Mouse (Mus musculus): Measurements from ENCODE around the gene Gm7073.
A peak's percentile ranks its signal among the peaks of the same experiment; 100 is the strongest.

The Gm7073 gene

DNA sequence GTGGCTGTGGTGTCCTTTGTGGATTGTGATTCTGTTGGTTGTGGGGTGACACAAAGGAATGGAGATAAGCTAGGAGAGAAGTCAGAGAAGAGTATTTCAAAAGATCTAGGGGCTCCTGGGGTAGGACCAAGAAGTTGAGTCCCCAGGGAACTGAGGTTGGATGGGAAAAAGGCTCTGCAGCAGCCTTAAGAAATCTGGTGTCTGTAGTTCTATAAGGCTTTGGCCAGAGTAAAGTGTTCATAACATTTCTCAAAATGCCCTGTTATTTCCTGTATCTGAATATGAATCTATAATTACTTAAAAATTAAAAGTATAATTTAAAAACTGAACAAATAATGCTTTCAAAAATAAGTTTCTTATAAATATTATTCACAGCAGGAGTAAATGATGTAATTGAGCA, at the start of gene Gm7073:
Gm7073 (minus strand) TSS at position 101 of the 400 bp plus-strand sequence.
- no peak for DNase-seq (ENCODE audit: low read depth)

- no peak for DNase-seq (ENCODE audit: low read depth)
Observed at GRCm38 (mm10) chrX:60570539-60570938, 31.5 kb upstream of the Gm7073 start.

DNA sequence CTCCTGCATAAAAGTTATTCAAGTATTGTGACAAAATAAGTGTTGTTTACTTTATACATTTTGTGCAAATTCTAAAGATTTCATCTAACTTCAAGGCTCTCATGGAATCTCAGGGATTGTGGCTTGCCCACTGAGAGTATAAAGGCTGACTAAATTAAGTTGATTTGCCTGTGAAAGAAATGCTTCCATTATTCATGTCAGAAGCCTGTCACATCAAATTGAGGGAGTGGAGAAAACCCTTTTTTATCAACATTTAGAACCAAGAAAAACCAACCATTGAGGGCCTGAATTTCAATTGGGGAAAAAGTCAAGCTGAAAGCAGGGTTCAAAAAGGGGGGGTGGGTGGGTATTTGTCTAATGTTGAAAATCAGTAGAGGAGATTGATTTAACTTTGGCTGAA, 30.0 kb upstream of the Gm7073 start:
- DNase-seq (ENCODE audit: low read depth) = no peak

DNA sequence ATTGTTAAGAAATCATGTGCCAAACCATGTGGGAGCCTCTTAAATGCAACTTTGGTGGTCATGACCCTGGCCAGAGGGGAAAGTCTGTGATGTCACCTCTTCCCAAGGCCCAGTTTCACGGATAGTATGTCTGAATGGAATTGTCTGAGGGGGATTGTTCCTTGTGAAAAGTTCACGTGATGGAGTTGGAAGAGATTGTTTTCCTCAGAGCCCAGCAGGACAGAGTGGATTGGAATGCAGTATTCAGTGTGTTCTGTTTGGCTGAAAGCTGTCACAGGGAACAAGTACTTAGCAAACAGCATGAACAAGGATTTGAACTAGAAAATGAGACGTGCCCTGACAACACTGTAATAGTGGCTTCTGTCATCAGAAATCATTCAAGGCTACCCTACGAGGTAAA, 16.2 kb upstream of the Gm7073 start:
- DNase-seq (ENCODE audit: low read depth) = no peak

GRCm38 (mm10) chrX:60547444-60548304, 8.6 kb upstream of the Gm7073 start:
- no peak for DNase-seq (ENCODE audit: low read depth)

DNA sequence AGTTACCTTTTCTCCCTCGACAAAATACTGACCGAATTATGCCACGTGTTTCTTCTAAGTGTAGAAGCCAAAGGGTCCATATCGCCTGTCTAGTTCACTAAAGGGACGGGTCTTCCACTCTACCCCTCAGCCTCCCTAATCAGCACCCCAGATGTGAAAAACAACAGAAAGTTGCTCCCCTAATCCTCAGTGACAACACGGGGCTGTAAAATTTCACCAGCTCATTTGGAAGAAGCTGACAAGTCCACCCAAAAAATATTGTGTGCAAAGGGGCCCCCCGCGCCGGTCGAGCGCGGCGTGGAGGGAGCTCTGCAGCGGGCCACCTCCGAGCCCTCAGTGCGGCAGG, 8.0 kb upstream of the Gm7073 start:
- DNase-seq (ENCODE audit: low read depth) = no peak

DNA sequence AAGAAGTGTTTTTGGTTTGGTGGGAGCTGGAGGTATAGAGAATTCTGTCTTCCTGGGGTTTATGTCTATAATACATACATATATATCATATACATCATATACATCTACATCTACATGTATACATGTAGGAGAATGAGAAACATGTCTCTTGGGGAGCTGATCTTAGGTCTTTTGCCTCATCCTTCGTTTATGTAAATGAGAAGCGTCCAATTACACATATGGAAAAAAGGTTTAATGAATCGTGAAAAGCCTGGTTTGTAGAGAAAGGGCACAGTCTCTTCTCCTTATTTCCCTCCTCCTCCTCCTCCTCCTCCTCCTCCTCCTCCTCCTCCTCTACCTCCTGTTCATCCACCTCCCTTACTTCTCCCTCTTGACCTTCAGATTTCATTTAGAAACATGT, 6.9 kb upstream of the Gm7073 start:
- DNase-seq (ENCODE audit: low read depth) = no peak

DNA sequence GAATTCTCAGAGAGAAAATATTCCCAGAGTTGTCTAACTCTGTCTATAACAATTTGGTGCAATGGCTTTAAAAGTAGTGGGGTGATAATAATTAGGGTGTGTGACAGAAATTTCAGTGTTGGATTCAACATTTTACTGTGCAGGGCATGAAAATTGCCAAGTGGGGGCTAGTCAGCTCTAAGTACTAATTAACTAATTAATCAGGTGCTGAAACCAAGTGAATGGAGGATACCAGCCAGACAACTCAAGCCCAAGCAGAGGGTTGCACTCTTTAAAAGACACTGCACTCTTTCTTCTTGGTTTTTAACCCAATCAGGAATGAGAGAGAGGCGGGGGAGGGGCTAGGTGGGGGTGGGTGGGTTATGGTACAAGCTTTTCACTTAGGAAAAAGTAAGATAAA, 6.4 kb upstream of the Gm7073 start:
- no peak for DNase-seq (ENCODE audit: low read depth)

GRCm38 (mm10) chrX:60544098-60544497, 5.0 kb upstream of the Gm7073 start:
- no peak for DNase-seq (ENCODE audit: low read depth)

- DNase-seq (ENCODE audit: low read depth) = no peak
Observed at GRCm38 (mm10) chrX:60542901-60543300, 3.9 kb upstream of the Gm7073 start.

DNA sequence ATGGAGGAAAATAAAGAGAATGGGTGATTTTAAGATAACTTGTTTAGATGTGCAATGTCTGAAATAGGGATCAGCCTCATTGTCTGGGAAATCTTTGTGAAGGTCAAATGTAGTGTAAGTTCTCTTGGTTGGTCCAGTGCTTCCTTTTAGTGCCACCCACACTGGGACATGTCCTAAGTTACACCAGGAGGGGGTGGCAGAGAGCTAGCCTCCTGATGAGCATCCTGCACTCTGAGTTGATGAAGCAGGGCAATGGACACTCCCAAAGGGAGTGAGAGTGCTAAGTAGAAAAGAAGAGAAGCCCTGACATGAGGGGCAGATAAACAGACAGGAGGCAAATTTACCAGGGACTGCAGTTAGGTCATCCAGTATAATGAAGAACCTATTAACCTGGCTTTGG, 35.1 kb downstream of the Gm7073 start:
- DNase-seq (ENCODE audit: low read depth) = no peak

GRCm38 (mm10) chrX:60497750-60498149, 41.3 kb downstream of the Gm7073 start:
- no peak for DNase-seq (ENCODE audit: low read depth)

DNA sequence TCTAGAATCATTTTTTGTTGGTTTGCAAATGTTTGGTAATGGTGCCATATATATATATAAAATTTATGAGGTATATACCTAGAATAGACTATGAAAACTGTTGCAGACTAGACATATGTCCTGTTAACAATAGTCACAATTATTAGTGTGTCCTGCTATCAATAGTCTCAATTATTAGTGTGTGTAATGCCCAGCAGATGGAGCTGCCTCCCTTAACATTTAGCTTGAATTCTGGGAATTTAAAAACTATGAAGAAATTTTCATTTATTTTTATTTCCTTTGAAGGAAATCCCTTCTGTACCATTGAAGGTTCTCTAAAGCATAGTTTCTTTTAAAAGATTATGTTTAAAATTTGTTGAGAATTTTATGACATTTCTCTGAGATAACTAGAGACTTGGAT, 43.7 kb downstream of the Gm7073 start:
- DNase-seq (ENCODE audit: low read depth) = no peak

GRCm38 (mm10) chrX:60463786-60464185, 75.3 kb downstream of the Gm7073 start:
- DNase-seq (ENCODE audit: low read depth) = peak; percentile 21

- DNase-seq (ENCODE audit: low read depth) = no peak
Observed at GRCm38 (mm10) chrX:60414563-60415111, 124.4 kb downstream of the Gm7073 start.

GRCm38 (mm10) chrX:60405681-60406080, 133.4 kb downstream of the Gm7073 start:
- DNase-seq (ENCODE audit: low read depth) = no peak

DNA sequence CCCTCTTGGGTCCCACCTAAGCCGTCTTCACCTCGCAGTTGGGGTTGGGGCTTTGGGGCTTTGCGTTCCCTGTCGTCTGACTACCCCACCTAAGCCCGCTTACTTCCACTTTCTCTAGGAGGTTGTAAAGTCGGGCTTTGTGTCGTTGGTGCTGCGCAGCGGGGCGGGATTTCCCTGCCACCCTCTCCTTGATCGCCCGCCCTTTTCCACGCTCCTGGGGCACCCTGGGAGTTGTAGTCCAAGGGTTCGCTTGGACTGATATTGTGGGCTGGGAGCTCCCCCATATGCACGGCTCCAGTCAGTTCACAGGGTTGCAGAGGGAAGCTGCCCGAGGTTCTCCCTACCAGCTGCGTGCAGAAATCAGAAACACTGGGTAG, 134.4 kb downstream of the Gm7073 start:
- peak; percentile 89 for DNase-seq (ENCODE audit: low read depth)

DNA sequence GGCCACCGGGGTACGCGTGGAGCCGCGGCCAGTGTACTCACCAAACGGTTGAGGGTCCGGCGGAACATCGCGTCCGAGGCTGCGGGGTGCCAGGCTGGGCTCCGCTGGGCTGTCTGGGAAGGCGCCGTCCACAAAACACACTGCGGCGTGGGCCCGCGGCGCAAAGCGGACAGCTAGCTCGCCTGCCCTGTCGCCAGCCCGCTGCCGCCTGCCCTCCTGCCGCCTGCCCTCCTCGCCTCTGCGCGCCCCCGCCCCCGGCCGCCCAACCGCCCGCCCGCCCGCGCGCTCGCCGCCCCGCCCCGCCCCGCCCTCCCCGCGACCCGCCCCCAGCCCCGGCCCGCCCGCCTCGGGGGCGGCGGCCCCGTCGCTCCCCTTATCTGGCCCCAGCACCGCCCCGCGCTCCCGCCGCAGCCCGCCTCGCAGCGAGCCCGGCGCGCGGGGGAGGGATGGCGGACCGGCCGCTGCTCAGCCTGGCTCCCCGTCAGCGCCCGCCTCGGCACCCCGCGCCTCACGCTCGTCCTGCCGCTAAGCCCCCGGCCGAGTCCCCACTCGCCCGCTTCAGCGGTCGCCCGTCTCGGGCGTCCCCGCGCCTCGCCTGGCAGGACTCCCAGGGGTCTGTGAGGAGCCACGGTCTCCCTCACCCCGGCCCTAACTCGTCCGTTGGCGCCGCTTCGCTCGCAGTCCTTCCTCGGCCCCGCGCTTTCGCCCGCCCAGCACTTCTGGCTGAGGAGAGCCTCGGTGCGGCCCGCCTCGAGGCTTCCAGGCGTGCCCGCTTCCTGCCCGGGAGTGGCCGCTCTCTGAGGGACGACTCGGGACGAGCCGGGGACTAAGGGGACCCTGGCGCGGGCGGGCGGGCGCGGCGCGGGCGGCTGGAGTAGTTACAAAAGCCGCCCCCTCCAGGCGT, 135.0 kb downstream of the Gm7073 start:
- DNase-seq (ENCODE audit: low read depth) = peak; percentile 65

- peak; percentile 10 for DNase-seq (ENCODE audit: low read depth)
Observed at GRCm38 (mm10) chrX:60403062-60403763, 135.8 kb downstream of the Gm7073 start.

DNA sequence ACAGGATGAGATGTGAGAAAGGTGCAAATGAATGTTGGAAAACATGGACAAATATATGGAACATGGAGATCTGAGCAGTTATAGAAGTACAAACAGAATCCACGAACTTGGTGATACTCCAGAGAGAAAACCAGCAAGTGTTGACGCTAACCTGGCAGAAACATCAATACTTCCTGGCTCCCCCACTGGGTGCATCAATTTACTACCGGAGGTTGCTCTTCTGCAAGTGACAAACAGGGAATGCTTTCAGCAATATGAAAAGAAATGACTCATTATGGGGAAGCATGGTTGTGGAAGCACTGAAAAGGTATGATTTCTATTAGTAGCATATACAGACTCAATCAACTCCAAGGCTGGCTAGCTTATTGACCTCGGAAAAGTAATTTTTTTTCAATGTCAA, 144.8 kb downstream of the Gm7073 start:
- no peak for DNase-seq (ENCODE audit: low read depth)

- no peak for DNase-seq (ENCODE audit: low read depth)
Observed at GRCm38 (mm10) chrX:60386852-60387251, 152.2 kb downstream of the Gm7073 start.

All from naive thymus-derived CD4-positive, alpha-beta T cell, adult 2 months (primary cell).